Mouse (Mus musculus) gastrocnemius, adult 18-20 months (tissue): ENCODE data around the gene Wnk1. TPM values are rescaled to one million over a fixed set of nuclear protein-coding genes. Genes with fewer than 3 reads are reported as not detected.
"Not testable (repeated sequence)": the region's sequence is repeated elsewhere in the genome, so short reads cannot be mapped to it uniquely, and the experiment has no call there.

Experiments used
- DNase-seq: peaks from one replicate; pipeline ENCODE4 v3.0.0; 2021; ENCODE audit warnings: low spot score
- long read RNA-seq, 2 experiments: library from polyadenylated mRNA; stranded (forward); transcript quantifications; one replicate each; pipeline ENCODE4 v2.0.0; 2021
- total RNA-seq, 2 experiments: library from RNA; stranded (reverse); gene quantifications; 2 replicates each; pipeline ENCODE4 v1.2.3; 2021

The Wnk1 gene
- total RNA-seq = 100 to 1,000 TPM; 301 to 376 TPM
- long read RNA-seq, experiment 1, partial matches to known transcripts = 1 of 46 reads
- long read RNA-seq, experiment 1, other reads (novel, unspliced or antisense) = 44 of 46 reads
- long read RNA-seq, experiment 2, partial matches to known transcripts = 1 of 32 reads
- long read RNA-seq, experiment 2, other reads (novel, unspliced or antisense) = 30 of 32 reads

- peak; percentile 98 for DNase-seq
Observed at GRCm38 (mm10) chr6:120038366-120039255, at the start of gene Wnk1. Gene Wnk1 (minus strand): TSS chr6:120038672.

- not testable (repeated sequence) for DNase-seq
Observed at GRCm38 (mm10) chr6:120087041-120087440, 48.6 kb upstream of the Wnk1 start.

GRCm38 (mm10) chr6:120085832-120086231, 47.4 kb upstream of the Wnk1 start:
- no peak for DNase-seq

DNA sequence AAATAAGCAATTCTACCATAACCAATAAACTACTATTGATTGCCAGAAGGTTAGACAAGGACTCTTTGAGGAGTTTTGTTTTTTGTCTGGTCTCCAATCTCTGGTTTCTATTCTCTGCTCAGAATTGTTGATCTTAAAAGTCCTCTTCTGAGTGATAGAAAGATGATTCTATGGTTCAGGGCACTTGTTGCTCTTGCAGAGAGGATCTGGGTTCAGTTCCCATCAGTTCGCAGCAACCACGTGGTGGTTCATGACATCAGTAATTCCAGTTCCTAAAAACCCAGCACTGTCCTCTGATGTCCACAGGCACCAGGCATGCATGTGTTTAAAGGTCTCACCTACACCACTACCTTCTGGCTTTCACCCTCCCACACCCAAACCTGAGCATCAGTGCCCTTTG, 46.5 kb upstream of the Wnk1 start:
- no peak for DNase-seq

GRCm38 (mm10) chr6:120083442-120083841, 45.0 kb upstream of the Wnk1 start:
- no peak for DNase-seq

DNA sequence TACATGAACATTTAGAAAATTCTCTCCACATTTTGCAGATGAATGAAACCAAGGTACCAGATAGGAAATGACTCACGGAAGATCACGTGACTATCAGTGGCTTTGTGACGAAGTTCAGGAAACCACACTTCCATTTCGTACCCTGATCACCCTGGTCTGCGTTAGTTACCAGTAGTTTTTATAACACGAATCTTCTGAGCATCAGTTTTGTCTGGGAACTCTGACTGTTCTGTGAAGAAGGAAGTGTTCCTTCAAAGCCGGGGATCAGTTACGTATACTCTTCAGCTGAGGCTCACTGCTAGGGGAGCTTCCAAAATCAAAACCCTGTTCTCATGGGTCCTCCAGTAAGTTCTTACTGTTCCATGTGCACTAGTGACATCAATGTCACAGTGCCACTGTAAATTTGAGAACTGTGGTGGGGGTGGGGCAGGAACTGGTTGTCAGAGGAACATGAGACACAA, 44.5 kb upstream of the Wnk1 start:
- no peak for DNase-seq

GRCm38 (mm10) chr6:120082251-120082950, 43.9 kb upstream of the Wnk1 start:
- no peak for DNase-seq

- no peak for DNase-seq
Observed at GRCm38 (mm10) chr6:120081516-120081915, 43.0 kb upstream of the Wnk1 start.

DNA sequence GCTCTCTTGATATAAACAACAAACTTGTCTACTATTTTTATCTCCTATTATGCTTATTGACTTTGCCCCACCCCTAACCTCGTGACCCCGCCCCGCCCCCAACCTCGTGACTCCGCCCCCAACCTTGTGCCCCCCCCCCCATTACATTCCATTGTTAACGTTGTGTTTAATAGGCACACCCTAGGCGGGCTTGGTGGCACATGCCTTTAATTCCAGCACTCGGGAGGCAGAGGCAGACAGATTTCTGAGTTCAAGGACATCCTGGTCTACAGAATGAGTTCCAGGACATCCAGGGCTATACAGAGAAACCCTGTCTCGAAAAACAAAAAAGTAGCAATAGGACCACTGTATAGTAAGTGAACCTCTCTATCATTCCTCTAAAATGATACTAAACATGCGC, 41.1 kb upstream of the Wnk1 start:
- no peak for DNase-seq

DNA sequence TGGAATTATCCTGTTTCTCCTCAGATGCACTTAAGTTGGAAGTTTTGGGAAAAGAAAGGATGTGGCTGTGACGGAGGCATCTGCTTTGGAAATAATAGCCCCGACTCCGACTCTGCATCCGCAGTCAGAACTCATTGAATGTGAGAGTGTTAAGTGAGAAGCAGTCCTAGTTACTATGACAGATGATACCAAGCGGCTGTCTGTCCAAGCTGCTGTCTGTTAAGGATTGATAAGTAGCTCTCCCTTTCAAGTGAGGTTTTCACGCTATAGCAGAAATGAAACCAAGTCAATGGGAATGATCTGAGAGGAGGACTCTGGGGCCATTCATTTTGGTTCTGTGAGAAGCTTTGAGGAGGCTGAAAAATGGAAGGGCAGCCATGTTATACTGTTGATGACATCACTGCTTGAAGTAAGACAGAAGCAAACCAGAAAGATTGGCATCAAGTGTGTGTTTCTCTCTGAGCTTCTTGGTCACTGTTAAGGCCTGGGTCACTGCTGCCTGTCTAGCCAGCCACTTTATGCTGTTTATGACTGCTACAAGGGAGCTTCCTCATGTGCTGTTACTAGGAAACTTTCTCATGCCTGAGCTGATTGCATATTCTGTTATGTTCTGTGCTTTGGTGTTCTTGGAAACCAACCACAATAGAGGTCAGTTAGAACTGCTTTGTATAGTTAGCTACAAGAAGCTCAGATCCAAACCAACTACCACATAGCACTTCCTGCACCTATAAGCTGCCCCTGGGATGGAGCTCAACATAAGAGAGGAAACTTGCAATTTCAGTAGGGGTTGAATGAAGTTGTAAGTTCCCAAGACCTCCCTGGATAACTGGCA, 38.4 kb upstream of the Wnk1 start:
- no peak for DNase-seq

- DNase-seq = no peak
Observed at GRCm38 (mm10) chr6:120072630-120073029, 34.2 kb upstream of the Wnk1 start.

DNA sequence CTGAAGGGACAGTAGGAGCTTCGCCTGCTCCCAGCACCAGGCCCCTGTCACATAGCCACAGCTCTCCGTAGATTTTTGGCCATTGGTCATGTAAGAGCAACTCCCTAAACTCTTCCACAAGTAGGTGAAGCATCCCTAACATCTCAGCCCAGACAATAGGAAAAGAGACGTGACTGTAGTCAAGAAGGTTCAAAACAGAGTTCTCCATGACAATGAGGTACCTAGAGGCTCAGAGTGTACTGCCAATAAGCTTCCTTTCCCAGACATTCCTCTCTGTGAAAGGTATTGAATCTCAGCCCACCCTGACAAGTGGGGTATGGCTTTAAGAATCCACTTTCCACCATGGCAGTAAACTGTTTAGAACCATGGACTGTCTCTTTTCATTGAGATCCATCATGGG, 31.1 kb upstream of the Wnk1 start:
- no peak for DNase-seq

GRCm38 (mm10) chr6:120065552-120066177, 27.2 kb upstream of the Wnk1 start:
- no peak for DNase-seq

- no peak for DNase-seq
Observed at GRCm38 (mm10) chr6:120064627-120065026, 26.2 kb upstream of the Wnk1 start.

DNA sequence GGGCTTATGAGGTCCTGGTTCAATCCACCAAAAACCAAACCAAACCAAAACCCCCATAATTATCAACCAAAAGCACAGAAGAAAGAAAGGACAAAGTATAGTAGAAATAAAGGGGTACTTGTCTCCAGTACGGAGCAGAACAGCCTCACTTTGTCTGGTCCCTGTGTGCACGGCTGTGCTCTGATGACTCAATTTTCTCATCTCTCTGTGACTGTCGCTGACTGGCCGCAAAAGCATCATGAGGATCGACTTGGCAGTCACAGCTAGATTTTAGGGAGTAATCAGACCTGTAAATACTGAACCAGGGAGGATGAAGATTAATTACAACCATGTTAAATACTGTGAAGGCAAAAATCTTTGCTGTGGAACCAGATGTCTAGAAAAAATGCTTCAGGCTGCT, 24.5 kb upstream of the Wnk1 start:
- DNase-seq = no peak

- peak; percentile 73 for DNase-seq
Observed at GRCm38 (mm10) chr6:120055666-120056540, 17.4 kb upstream of the Wnk1 start.

GRCm38 (mm10) chr6:120054412-120054811, 15.9 kb upstream of the Wnk1 start:
- DNase-seq = no peak

DNA sequence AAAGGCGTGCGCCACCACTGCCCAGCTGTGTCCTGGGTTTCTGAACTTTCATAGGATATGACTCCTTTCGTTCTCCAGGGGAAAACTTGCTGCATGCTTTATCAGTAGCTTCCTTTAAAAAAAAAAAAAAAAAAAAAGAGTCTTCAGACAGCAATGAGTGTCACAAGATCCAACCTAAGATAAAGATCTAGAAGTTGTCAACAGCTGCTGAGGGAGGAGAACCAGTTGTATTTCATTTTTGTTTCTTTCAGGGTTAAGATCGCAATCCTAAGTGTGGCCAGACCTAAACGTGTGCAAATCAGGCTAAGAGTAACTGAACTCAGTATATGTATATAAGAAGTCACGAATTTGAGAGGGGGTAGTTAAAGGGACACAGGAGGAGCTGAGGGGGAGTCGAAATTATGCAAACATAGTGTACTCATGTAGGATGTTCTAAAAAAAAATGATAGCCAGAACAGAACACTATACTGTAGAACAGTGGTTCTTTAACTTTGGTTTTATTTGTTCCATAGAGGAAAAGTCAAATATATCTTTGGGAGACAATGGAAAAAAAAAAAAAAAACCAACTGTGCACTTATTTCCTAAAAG, 9.3 kb upstream of the Wnk1 start:
- no peak for DNase-seq

DNA sequence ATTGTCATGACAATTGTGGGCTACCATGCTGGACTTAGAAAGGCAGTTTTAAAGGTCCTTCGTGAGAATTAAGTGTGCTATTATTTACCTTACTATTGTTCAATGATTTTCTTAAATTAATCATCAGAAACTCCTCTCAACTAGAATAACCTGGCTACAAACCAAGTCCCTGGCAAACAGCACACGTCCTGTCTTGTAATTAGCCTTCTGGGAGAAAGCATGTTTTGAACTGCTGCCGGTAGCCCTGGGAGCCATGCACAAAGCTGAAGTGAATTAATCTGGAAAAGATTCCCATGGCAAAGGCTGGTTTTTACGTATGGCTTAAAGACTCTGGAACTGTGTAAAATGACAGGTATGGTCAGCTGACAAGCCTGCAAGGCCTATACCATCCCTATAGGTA, 6.9 kb upstream of the Wnk1 start:
- no peak for DNase-seq
